Mouse (Mus musculus) liver, embryonic 16.5 days (tissue): ENCODE measurements at regions not wholly inside any gene's neighbourhood (a gene's known extent, or its start where the extent isn't known, plus 50 kb on each side); places are given as distances from the start of the nearest gene placed in this dataset.

ENCODE experiments used
- ATAC-seq: fragments of 200-750 bp; cut with Nextera tagmentation; 2 replicates; pipeline ENCODE4 v1.8.0; 2017; ENCODE audit warnings: low read depth, mild to moderate bottlenecking, moderate number of reproducible peaks, moderate library complexity
- H3K27ac ChIP-seq: fragments of 300-500 bp; sonication (generic); 2 replicates; pipeline ENCODE4 v1.5.1; 2014; ENCODE audit warnings: mild to moderate bottlenecking, low read length
- H3K27me3 ChIP-seq: fragments of 300-500 bp; sonication (generic); 2 replicates; pipeline ENCODE4 v1.6.1; 2014; ENCODE audit warnings: low read depth, low read length, mixed read lengths; ENCODE audit not compliant: control insufficient read depth, insufficient read depth
- H3K36me3 ChIP-seq: fragments of 300-500 bp; sonication (generic); 2 replicates; pipeline ENCODE4 v1.6.1; 2014; ENCODE audit warnings: mild to moderate bottlenecking; ENCODE audit not compliant: control insufficient read depth, insufficient read depth
- H3K4me1 ChIP-seq: fragments of 300-500 bp; sonication (generic); 2 replicates; pipeline ENCODE4 v1.6.1; 2014; ENCODE audit warnings: low read depth, low read length, mixed read lengths; ENCODE audit not compliant: control insufficient read depth
- H3K4me2 ChIP-seq: fragments of 300-500 bp; sonication (generic); 2 replicates; pipeline ENCODE4 v1.6.1; 2014; ENCODE audit warnings: low read depth, low read length, mixed read lengths
- H3K4me3 ChIP-seq: fragments of 300-500 bp; sonication (generic); 2 replicates; pipeline ENCODE4 v1.5.1; 2014; ENCODE audit warnings: low read depth, mild to moderate bottlenecking, low read length
- H3K9ac ChIP-seq: fragments of 300-500 bp; sonication (generic); 2 replicates; pipeline ENCODE4 v1.6.1; 2014; ENCODE audit warnings: low read depth, low read length
- H3K9me3 ChIP-seq: fragments of 300-500 bp; sonication (generic); replicated peaks from 2 replicates; pipeline ENCODE4 v1.6.1; 2016; ENCODE audit warnings: low read length; ENCODE audit not compliant: control insufficient read depth
- WGBS: fragments of 180-500 bp; shearing (Covaris S2); extraction: QIAGEN DNeasy Blood & Tissue Kit; methylation state at CpG from one replicate; pipeline ENCODE4 v1.1.7; 2014; ENCODE audit not compliant: insufficient replicate concordance; 5-methylcytosine and 5-hydroxymethylcytosine counted together

DNA sequence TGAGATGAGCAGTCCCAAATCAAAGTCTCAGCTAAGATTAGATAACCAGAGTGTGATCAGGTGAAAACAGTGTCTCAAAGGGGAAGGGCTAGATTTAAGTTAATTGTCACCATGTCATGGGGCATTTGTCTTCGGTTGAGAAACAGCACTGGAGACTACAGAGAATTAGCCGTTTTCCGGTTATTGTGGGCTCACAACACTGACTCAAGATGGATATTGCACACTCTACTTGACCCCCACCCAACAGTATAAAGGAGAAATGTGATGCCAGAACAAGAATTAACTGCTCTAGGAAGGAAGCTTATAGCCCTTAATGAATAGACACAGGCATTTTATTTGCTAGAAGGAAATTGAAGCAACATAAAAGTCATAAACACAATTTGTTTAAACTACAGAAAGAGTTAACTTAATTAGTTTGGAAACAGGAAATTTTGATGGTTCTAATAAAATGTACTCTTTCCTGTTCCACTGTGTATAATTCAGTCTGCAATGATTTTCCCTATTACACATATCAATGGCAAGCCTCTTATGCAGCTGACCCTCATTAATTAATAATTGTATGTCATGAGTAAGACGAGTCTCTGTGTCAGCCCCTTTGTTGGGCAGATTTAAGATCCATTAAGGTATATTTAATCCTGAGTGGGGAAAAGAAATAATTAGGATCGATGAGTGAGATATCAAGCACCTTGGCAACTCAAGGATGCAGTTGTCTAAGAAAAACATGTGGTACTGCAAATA is 277.4 kb upstream of the Tmeff2 start:
- Histone ChIP-seq H3K27ac (no peak overlapping the region), H3K4me3 (no peak overlapping the region), H3K4me1 (no peaks in the 10 kb centered on the region), H3K9ac (no peak overlapping the region), H3K36me3 (no peaks in the 10 kb centered on the region), H3K27me3 (no peaks in the 10 kb centered on the region), H3K4me2 (no peak overlapping the region), H3K9me3 (no peaks in the 10 kb centered on the region)
- 72% methylated on average over 5 of the region's 5 CpGs for WGBS
- no peak for ATAC-seq

DNA sequence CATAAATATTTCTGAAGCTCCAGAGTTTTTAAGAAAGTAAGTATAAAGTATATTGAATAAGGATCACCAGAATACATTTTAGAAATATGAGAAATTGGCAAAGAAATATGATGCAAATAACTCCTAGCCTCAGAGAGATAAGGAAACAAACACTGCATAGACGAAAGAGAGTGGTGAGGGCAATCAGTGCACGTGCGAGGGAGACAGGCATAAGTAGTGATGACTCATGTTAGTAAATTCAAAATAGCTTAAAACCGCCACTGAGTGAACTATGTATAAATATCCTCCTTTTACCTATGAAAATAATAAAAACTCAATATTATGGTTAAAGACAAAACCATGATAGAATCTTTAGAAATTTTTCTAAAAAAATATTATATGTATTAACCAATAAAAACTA is 271.4 kb upstream of the Tmeff2 start:
- Histone ChIP-seq H3K27me3 (no peaks in the 10 kb centered on the region), H3K4me2 (no peak overlapping the region), H3K4me3 (no peak overlapping the region), H3K27ac (no peak overlapping the region), H3K4me1 (no peaks in the 10 kb centered on the region), H3K9me3 (no peaks in the 10 kb centered on the region), H3K9ac (no peak overlapping the region), H3K36me3 (no peaks in the 10 kb centered on the region)
- WGBS: 66% methylated on average over 4 of the region's 4 CpGs
- no peak for ATAC-seq

DNA sequence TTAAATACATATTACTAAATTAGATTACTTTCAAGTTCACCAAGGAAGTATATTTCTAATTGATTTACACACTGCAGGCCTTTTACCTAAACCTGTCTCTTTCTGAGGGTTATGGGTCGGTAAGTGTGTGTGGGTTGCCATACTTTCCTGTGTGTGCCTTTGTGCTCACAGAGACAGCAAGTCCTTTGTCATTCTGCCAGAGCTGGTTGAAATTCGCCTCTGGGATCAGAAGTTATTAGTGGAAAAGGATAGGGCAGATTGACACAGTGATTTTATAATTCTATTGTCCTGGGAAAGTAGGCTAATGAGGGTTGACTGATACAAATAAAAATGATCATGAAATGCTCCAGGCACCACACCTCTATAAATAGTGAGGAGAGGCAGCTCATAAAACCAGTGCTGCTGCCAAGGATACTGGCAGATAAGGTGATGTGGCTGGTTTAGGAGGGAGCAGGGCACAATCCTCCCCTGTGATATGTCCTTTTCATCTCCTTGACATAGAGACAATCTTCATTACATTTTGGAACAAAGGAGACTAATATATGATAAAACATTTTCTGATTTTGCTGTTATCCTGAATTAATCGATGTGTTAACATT is 270.9 kb upstream of the Tmeff2 start:
- WGBS: 53% methylated on average over 3 of the region's 3 CpGs

DNA sequence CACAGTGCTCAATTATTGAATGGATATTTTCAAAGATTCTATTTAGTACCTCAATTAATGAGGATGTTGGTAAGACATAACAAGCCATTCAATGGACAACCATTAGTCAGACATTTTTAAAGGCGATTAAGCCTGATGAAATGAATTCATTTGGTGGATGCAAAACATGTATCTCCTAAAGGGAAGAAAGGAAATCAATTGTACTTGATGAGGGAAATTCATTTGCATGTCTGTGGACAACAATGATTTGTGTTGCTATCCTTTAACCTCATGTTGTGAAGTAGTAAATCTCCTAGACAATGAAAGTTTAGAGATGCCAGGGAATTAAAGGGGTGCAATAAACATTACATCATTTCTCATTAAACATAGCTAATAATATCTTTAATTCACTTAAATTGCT is 262.5 kb upstream of the Tmeff2 start:
- Histone ChIP-seq H3K36me3 (no peaks in the 10 kb centered on the region), H3K9ac (no peak overlapping the region), H3K27me3 (no peaks in the 10 kb centered on the region), H3K4me1 (no peaks in the 10 kb centered on the region), H3K9me3 (no peaks in the 10 kb centered on the region), H3K4me2 (no peak overlapping the region), H3K4me3 (no peak overlapping the region), H3K27ac (no peak overlapping the region)
- ATAC-seq: no peak
- 50% methylated on average over 1 of the region's 1 CpGs for WGBS

More for the DNA sequence above, 270.9 kb upstream of the Tmeff2 start:
- H3K4me2 ChIP-seq: no peak overlapping the region
- H3K36me3 ChIP-seq: no peaks in the 10 kb centered on the region
- no peak overlapping the region for H3K9ac ChIP-seq
- ATAC-seq: no peak
- no peak overlapping the region for H3K27ac ChIP-seq
- H3K4me3 ChIP-seq: no peak overlapping the region
- no peaks in the 10 kb centered on the region for H3K9me3 ChIP-seq
- no peaks in the 10 kb centered on the region for H3K4me1 ChIP-seq
- no peaks in the 10 kb centered on the region for H3K27me3 ChIP-seq

DNA sequence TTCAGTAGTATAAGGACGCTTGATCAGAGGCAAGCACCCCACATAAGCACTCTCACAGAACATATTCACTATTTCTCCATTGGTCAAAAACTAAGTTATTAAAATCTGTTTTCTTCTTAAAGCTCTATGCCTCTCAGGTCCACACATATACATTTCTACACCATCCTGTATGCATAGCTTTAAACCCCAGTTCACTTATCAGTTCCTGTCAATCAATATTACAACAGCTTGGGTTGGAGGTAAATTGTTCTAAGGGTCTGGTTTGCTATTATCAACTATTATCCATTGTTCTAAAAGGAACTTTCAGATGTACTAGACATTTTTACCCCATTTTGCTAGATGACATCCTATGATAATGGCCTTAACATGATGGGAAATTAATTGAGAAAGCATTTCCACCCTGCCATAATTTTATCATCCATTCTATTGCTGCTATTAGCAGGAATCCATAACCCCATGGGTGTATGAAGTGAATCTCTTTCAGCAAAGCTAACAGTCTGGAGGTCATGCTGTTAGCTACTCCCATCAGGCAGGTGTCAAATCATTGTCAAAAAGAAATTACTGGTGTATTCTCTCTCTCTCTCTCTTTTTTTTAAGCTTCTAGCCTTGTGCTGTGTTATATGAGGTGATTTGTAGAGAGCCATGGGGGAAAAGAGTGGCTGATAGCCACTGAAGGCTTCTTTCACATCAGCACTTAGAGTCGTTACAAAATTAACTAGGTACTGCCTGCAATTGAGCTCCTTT is 253.3 kb upstream of the Tmeff2 start:
- H3K27me3 ChIP-seq: no peaks in the 10 kb centered on the region
- no peak overlapping the region for H3K9ac ChIP-seq
- H3K9me3 ChIP-seq: no peaks in the 10 kb centered on the region
- ATAC-seq: no peak
- H3K4me1 ChIP-seq: no peaks in the 10 kb centered on the region
- H3K4me3 ChIP-seq: no peak overlapping the region
- WGBS: 57% methylated on average over 2 of the region's 2 CpGs
- no peak overlapping the region for H3K27ac ChIP-seq
- H3K4me2 ChIP-seq: no peak overlapping the region
- H3K36me3 ChIP-seq: no peaks in the 10 kb centered on the region

DNA sequence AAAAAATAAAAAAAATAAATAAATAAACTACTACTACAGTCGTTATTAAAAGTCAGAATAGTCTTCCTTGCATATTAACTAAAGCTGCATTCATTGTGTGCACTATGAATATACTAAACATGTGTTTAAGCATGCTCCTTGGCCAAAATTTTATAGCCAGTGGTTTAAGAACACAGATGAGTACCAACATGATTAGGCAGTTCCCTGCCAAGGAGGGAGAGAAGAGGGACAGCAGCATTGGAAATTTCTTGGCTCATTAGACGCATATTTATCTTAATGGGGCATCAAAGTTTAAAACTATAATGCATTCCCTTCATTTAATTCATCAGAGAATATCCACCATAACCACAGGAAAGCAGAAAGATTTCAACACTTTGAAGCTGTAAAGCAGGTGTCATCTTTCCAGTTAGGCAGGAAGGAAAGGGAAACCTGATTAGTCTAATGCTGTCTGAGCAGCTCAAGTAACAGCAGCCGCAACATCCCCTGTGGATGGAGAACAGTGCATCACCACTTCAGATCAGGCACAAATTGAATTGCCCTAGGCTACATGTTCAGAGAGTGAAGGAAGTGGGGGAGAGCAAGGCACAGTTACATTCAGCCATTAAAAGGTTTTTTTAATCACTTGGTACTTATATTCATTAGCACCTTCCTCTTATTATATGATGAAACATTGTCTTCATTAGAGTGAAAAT is 248.3 kb upstream of the Tmeff2 start:
- no peak overlapping the region for H3K27ac ChIP-seq
- no peaks in the 10 kb centered on the region for H3K4me1 ChIP-seq
- 55% methylated on average over 3 of the region's 3 CpGs for WGBS
- H3K9me3 ChIP-seq: no peaks in the 10 kb centered on the region
- no peaks in the 10 kb centered on the region for H3K27me3 ChIP-seq
- no peak overlapping the region for H3K4me3 ChIP-seq
- H3K9ac ChIP-seq: no peak overlapping the region
- no peak for ATAC-seq
- H3K36me3 ChIP-seq: no peaks in the 10 kb centered on the region
- no peak overlapping the region for H3K4me2 ChIP-seq

DNA sequence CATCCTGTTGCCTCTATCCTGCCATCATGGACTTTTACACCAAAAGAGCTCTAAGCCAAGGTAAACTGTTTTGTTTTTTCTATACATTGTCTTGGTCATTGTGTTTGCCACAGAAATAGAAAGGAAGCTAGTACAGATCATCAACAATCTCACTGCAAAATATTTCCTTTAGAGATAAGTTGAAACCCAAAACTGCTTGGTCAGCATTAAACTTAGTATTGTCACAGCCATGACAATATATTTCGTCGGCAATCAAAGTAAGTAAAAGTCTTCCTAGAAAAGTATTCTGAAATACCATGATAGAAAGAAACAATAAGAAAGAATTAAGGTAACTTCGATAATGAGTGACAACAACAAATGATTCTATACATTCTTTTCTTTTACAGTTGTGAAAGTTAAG is 235.3 kb upstream of the Tmeff2 start:
- Histone ChIP-seq H3K9ac (no peak overlapping the region), H3K36me3 (no peaks in the 10 kb centered on the region), H3K4me3 (no peak overlapping the region), H3K9me3 (no peaks in the 10 kb centered on the region), H3K27ac (no peak overlapping the region), H3K27me3 (no peaks in the 10 kb centered on the region), H3K4me1 (no peaks in the 10 kb centered on the region), H3K4me2 (no peak overlapping the region)
- WGBS: 66% methylated on average over 3 of the region's 3 CpGs
- no peak for ATAC-seq

DNA sequence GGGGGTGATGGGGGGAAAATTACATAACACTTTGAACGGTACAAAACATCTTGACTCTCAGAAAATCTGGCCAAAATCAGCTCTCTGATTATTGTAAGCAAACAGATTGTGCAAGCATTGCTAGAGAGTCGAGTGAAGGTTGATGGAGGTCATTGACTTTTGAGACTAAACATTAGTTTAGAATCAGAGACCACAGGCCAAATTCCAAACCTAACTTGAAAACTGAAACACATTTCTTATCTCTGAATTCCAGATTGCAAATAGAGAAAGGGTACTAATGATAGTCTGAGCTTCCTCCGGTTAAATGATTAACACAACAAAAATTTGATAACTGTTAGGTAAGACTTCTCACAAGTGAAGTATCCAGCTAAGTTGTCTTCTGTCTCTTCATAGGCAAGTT is 217.5 kb upstream of the Tmeff2 start:
- H3K27me3 ChIP-seq: no peaks in the 10 kb centered on the region

More for the DNA sequence above, 217.5 kb upstream of the Tmeff2 start:
- WGBS: 36% methylated on average over 3 of the region's 3 CpGs
- H3K4me1 ChIP-seq: no peaks in the 10 kb centered on the region
- ATAC-seq: peak; percentile 88
- no peak overlapping the region for H3K4me3 ChIP-seq
- H3K36me3 ChIP-seq: no peaks in the 10 kb centered on the region
- no peak overlapping the region for H3K4me2 ChIP-seq
- H3K9me3 ChIP-seq: no peaks in the 10 kb centered on the region
- no peak overlapping the region for H3K27ac ChIP-seq
- no peak overlapping the region for H3K9ac ChIP-seq
